Mouse (Mus musculus) lung, adult 2 months (tissue): ENCODE data around the gene Olfr1008. TPM values are rescaled to one million over a fixed set of nuclear protein-coding genes. Genes with fewer than 3 reads are reported as not detected.
"Not testable (repeated sequence)": the region's sequence is repeated elsewhere in the genome, so short reads cannot be mapped to it uniquely, and the experiment has no call there.

Source experiments
- DNase-seq: peaks from one replicate; pipeline ENCODE4 v3.0.0; 2022
- H3K4me1 ChIP-seq: fragments of 200-500 bp; 2 replicates; pipeline ENCODE4 v1.6.1; 2011; ENCODE audit warnings: low read length; ENCODE audit not compliant: control insufficient read depth, insufficient read depth
- H3K4me3 ChIP-seq: fragments of 200-500 bp; replicated peaks from 2 replicates; pipeline ENCODE3; 2011; ENCODE audit warnings: low read depth, mild to moderate bottlenecking, control low read depth, low read length; ENCODE audit errors: extremely low read depth
- CTCF ChIP-seq: fragments of 200-500 bp; IDR thresholded peaks from 2 replicates; pipeline ENCODE4 v1.5.1; 2011; ENCODE audit warnings: mild to moderate bottlenecking, low read length, control low read depth; ENCODE audit not compliant: insufficient read depth
- POLR2A ChIP-seq: fragments of 200-500 bp; IDR thresholded peaks from 2 replicates; pipeline ENCODE4 v1.6.1; 2011; ENCODE audit warnings: low read depth, mild to moderate bottlenecking, control low read depth, low read length, borderline replicate concordance; ENCODE audit errors: extremely low read depth
- WGBS: fragments of 180-500 bp; shearing (Covaris S2); methylation state at CpG from one replicate; pipeline ENCODE4 v1.1.7; 2018; 5-methylcytosine and 5-hydroxymethylcytosine counted together
- polyA plus RNA-seq: library from polyadenylated mRNA; depleted of rRNA; stranded (reverse); fragments of >200 nt; gene quantifications from 2 replicates; pipeline ENCODE4 v1.2.3, GENCODE M21; 2012; rRNA removed

Gene Olfr1008
- polyA plus RNA-seq = not detected in 2 replicates

DNA sequence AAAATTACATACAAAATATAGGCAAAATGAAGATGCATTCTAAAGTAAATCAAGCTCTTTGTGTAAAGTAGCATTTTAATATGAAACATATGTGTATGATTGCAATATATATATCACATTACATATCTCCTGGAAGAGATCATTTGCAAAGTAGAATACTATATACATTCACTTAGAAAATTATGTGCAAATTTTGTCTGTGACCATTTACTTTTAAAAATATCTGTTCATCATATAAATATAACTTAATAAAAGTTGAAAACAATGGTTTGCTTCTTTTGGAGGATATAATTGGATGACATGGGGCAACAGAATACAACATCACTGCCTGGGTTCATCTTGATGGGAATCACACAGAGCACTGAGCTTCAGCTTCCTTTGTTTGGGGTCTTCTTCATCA, at the start of gene Olfr1008:
TSS of gene Olfr1008 (plus strand) at position 301 of the 400 bp plus-strand sequence.
- no peaks in the 10 kb centered on the region for H3K4me1 ChIP-seq
- TF ChIP-seq POLR2A (no peak), CTCF (no peak)
- no peak within 1 kb of the TSS for H3K4me3 ChIP-seq
- DNase-seq = no peak

DNA sequence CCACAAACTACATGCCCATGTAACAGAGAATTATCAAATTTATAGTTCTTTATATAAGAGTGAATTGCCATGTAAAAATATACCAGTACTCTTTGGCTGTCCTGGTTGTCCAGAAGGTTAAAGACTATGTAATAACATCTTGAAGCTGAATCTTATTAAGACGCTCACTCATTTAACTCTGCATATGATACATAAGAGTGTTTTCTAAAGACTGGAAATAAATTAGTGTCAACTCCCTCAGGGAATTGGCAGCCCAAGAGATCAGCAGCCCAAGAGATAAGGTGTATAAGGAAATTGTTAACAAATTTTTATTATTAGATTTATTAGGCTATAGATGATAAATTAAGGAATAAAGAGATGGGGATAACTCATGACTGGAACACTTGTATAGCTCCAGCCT, 38.6 kb upstream of the Olfr1008 start, which contains the start of gene Olfr1002:
TSS of gene Olfr1002 (minus strand) at position 101 of the 400 bp plus-strand sequence.
- no peak for DNase-seq
- no peak for TF ChIP-seq CTCF
- TF ChIP-seq POLR2A = no peak
- H3K4me3 ChIP-seq = no peak within 1 kb of the TSS
- no peaks in the 10 kb centered on the region for H3K4me1 ChIP-seq
- 90% methylated on average over 1 of the region's 1 CpGs for WGBS

DNA sequence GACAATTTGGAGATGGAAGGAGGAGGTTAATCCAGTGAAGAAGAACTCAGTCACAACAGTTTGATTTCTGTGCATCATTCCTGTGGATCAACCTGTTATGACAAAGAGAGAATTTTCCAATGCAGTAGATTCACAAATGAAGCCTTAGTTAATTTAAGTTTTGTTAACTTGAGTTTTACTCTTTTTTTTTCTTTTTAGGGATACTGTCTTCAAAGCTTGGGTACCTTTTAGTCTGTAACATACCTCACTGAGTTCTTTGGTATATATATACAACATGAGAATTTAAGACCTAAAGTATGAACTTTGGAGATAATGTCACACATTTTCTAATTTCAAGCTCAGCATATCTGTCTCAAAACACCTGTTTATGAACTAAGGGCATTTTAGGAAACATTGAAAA, 24.9 kb upstream of the Olfr1008 start, which contains the start of gene Olfr154:
TSS of gene Olfr154 (minus strand) at position 101 of the 400 bp plus-strand sequence.
- not testable (repeated sequence) for DNase-seq, H3K4me3 ChIP-seq, H3K4me1 ChIP-seq

DNA sequence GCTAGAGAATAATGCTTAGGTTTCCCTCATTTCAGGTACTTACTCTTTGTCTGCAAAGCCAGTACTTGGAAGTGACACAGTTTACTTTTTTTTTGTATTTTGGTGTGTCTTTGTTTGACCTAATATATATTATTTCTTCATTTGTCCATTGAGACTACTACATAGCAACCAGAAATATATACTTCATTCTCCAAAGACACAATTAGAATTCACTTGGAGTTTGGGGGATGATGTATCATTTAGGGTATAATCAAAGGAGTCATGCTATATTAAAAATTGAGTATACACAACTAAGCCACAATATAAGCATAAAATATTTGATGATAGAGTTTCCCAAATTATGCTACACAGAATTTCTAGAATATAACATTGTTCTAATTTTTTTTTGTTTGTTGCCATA, 10.6 kb upstream of the Olfr1008 start, which contains the start of gene Olfr1006:
TSS of gene Olfr1006 (minus strand) at position 101 of the 400 bp plus-strand sequence.
- DNase-seq = no peak
- TF ChIP-seq CTCF = no peak
- no peak for TF ChIP-seq POLR2A
- H3K4me3 ChIP-seq = no peak within 1 kb of the TSS
- H3K4me1 ChIP-seq = no peaks in the 10 kb centered on the region

DNA sequence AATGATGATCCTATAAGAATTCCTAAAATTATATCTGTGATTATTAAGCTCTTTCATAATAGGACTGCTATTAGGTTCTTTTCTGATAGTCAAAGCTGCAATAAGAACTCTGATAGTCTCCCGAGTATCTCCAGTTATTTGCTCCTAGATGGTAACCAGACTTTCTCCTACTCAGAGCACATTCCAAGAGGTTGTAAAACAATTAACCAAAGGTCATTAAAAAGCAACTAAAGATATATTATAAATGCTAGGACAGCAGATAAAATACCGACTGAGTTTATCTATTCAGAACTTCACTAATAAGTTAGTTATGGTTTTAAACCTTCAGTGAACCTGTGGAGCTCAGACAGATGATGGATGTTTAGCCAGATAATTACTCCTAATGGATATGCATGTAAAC, 21.4 kb downstream of the Olfr1008 start:
- 55% methylated on average over 2 of the region's 2 CpGs for WGBS
- not testable (repeated sequence) for H3K4me1 ChIP-seq, DNase-seq, H3K4me3 ChIP-seq

DNA sequence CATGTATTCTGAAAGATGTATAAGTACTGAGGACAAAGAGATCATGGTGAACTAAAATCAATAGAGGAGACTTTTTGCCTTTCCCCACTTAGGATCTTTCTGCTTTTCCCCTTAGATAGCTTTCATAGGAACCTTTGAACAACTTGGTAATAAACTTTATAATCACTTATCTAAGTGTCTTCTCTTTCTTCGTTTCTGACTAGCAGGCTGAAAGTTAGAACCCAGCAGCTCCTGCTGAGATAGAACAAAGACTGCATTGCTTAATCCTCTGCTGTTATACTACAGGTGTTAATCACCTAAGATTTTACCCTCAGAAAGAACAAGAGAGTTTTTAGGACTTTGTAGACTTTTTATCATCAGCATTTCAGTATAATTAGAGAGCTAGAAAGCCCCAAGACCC, 21.9 kb downstream of the Olfr1008 start:
- WGBS = 14% methylated on average over 1 of the region's 1 CpGs
- no peak for DNase-seq
- TF ChIP-seq CTCF (no peak), POLR2A (no peak)
- Histone ChIP-seq H3K4me3 (no peak overlapping the region), H3K4me1 (no peaks in the 10 kb centered on the region)

DNA sequence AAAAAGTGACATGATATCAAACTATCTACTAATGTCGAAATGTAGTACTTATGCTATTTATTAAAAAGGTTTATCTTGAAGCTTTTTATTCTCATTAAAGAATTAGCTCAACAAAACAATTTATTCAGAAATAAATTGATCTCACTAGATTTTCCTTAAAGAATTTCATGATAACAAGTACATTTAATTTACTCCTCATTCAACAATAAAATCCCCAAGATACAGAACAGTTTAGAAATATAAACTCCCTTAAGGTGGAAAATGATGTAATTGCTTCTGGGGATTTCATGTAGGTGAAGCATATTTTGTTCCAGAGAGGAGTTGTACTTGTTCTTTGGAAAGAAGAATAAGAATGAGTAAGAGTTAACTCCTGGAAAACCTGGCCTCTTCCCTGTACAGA, 25.9 kb downstream of the Olfr1008 start, which contains the start of gene Olfr1009:
TSS of gene Olfr1009 (plus strand) at position 301 of the 400 bp plus-strand sequence.
- WGBS = 75% methylated on average over 1 of the region's 1 CpGs

DNA sequence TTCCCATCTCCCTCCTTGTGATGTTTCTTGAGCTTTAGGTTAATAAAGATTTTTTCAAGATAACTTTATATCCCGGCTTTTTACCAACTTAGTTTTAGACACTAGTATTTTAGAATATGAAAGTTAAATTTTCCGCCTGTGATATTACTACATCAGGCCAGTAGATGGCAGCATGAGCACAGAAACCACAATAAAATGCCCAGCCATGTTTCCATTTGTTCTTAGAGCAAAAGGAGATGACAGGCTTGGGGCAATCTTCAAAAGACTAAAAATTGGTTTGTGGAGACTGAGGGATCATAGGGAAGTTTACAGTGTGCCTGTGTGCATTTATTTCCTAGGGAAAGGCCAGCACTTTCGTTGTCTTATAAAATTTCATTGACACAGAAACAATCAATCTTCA, 36.6 kb downstream of the Olfr1008 start:
- Histone ChIP-seq H3K4me1 (no peaks in the 10 kb centered on the region), H3K4me3 (no peak overlapping the region)
- TF ChIP-seq POLR2A (no peak), CTCF (no peak)
- DNase-seq = no peak
- WGBS = 6% methylated on average over 3 of the region's 3 CpGs

More for the DNA sequence above, 25.9 kb downstream of the Olfr1008 start, which contains the start of gene Olfr1009:
- no peaks in the 10 kb centered on the region for H3K4me1 ChIP-seq
- H3K4me3 ChIP-seq = no peak within 1 kb of the TSS
- no peak for DNase-seq
- TF ChIP-seq CTCF (no peak), POLR2A (no peak)

Other genes starting within 250 kb of the Olfr1008 start
- gene Olfr995, start 245.8 kb upstream of the Olfr1008 start, polyA plus RNA-seq = not detected in 2 replicates
- 0.06 and 5.1 TPM in 2 replicates for gene 4833423E24Rik, start 170.4 kb upstream of the Olfr1008 start, polyA plus RNA-seq
- gene Olfr996, start 110.2 kb upstream of the Olfr1008 start, polyA plus RNA-seq = not detected in 2 replicates
- gene Olfr998, start 100.5 kb upstream of the Olfr1008 start, polyA plus RNA-seq = not detected in 2 replicates
- gene Olfr1000, start 77.5 kb upstream of the Olfr1008 start, polyA plus RNA-seq = not detected in 2 replicates
- not detected in 2 replicates for gene Olfr1002, start 38.7 kb upstream of the Olfr1008 start, polyA plus RNA-seq
- gene Olfr154, start 25.0 kb upstream of the Olfr1008 start, polyA plus RNA-seq = not detected in 2 replicates
- gene Olfr1006, start 10.7 kb upstream of the Olfr1008 start, polyA plus RNA-seq = not detected in 2 replicates
- gene Olfr1009, start 26.0 kb downstream of the Olfr1008 start, polyA plus RNA-seq = not detected in 2 replicates
- gene Olfr1012, start 73.3 kb downstream of the Olfr1008 start, polyA plus RNA-seq = not detected in 2 replicates
- not detected in 2 replicates for gene Olfr1013, start 77.7 kb downstream of the Olfr1008 start, polyA plus RNA-seq
- gene Olfr1014, start 83.3 kb downstream of the Olfr1008 start, polyA plus RNA-seq = not detected in 2 replicates
- not detected in 2 replicates for gene Olfr1015, start 92.6 kb downstream of the Olfr1008 start, polyA plus RNA-seq
- gene Olfr1016, start 113.1 kb downstream of the Olfr1008 start, polyA plus RNA-seq = not detected in 2 replicates
- not detected in 2 replicates for gene Olfr1018, start 129.0 kb downstream of the Olfr1008 start, polyA plus RNA-seq
- not detected in 2 replicates for gene Olfr1019, start 156.1 kb downstream of the Olfr1008 start, polyA plus RNA-seq
- not detected in 2 replicates for gene Olfr1020, start 157.6 kb downstream of the Olfr1008 start, polyA plus RNA-seq
- not detected in 2 replicates for gene Olfr1022, start 179.2 kb downstream of the Olfr1008 start, polyA plus RNA-seq
- gene Olfr1023, start 196.2 kb downstream of the Olfr1008 start, polyA plus RNA-seq = not detected in 2 replicates
- not detected in 2 replicates for gene Olfr1024, start 215.6 kb downstream of the Olfr1008 start, polyA plus RNA-seq
- gene Olfr1025-ps1, start 225.8 kb downstream of the Olfr1008 start, polyA plus RNA-seq = not detected in 2 replicates
- not detected in 2 replicates for gene Olfr1026, start 232.1 kb downstream of the Olfr1008 start, polyA plus RNA-seq